Mouse (Mus musculus): Measurements from ENCODE around the gene Tspan7.

- no peak for TF ChIP-seq POLR2A (IDR thresholded peaks at IDR 0.05; ENCODE audit: borderline replicate concordance, extremely low read depth, insufficient read depth, insufficient read length, poor library complexity, severe bottlenecking)
- TF ChIP-seq CTCF (IDR thresholded peaks at IDR 0.05; ENCODE audit: borderline replicate concordance, extremely low read depth, insufficient read depth, insufficient read length): no peak
Measured at GRCm38 (mm10) chrX:10546840-10547239, 61.9 kb downstream of the Tspan7 start.
